Mouse (Mus musculus) C2C12 (cell line): Measurements from ENCODE around the gene Tmem82. TPM values are rescaled to one million over a fixed set of nuclear protein-coding genes. Genes with fewer than 3 reads are reported as not detected.

Experiments
- H3K27me3 ChIP-seq: one replicate; pipeline ENCODE4 v1.6.1; 2011; ENCODE audit not compliant: control insufficient read depth, insufficient read depth, insufficient read length
- H3K36me3 ChIP-seq: one replicate; pipeline ENCODE4 v1.6.1; 2011; ENCODE audit not compliant: control insufficient read depth, insufficient read depth
- H3K4me3 ChIP-seq: one replicate; pipeline ENCODE4 v1.5.1; 2011; ENCODE audit warnings: mild to moderate bottlenecking, control low read depth; ENCODE audit not compliant: poor library complexity, insufficient read depth, severe bottlenecking
- H3K79me2 ChIP-seq: one replicate; pipeline ENCODE4 v1.6.1; 2011; ENCODE audit not compliant: control insufficient read depth, insufficient read depth
- H3K79me3 ChIP-seq: one replicate; pipeline ENCODE4 v1.6.1; 2011; ENCODE audit warnings: low read depth, control low read depth
- H3ac ChIP-seq: one replicate; pipeline ENCODE3; 2011; ENCODE audit warnings: low read depth; ENCODE audit not compliant: control insufficient read depth, insufficient read length
- CEBPB ChIP-seq: IDR thresholded peaks from one replicate; pipeline ENCODE4 v1.6.1; 2011; ENCODE audit warnings: low read depth, mild to moderate bottlenecking, control low read depth, moderate library complexity
- CTCF ChIP-seq: IDR thresholded peaks from one replicate; pipeline ENCODE4 v1.5.1; 2011; ENCODE audit not compliant: control insufficient read depth, insufficient read depth, insufficient read length
- FOSL1 ChIP-seq: IDR thresholded peaks from one replicate; pipeline ENCODE4 v1.8.0; 2011; ENCODE audit warnings: mild to moderate bottlenecking, low read length; ENCODE audit not compliant: poor library complexity, insufficient read depth, severe bottlenecking
- MAX ChIP-seq: IDR thresholded peaks from one replicate; pipeline ENCODE4 v1.6.1; 2011; ENCODE audit warnings: mild to moderate bottlenecking, control low read depth
- MYOD1 ChIP-seq: IDR thresholded peaks from one replicate; pipeline ENCODE4 v1.6.1; 2011; ENCODE audit warnings: low read depth; ENCODE audit not compliant: control insufficient read depth, insufficient read length
- MYOG ChIP-seq: IDR thresholded peaks from one replicate; pipeline ENCODE4 v1.6.1; 2011; ENCODE audit not compliant: control insufficient read depth, insufficient read length; ENCODE audit errors: extremely low read depth
- USF1 ChIP-seq: IDR thresholded peaks from one replicate; pipeline ENCODE4 v1.6.1; 2011; ENCODE audit warnings: low read depth, mild to moderate bottlenecking, control low read depth, moderate library complexity
- polyA plus RNA-seq: library from polyadenylated mRNA; unstranded; fragments of >200 nt; fragmentation: generic; extraction: Trizol; gene quantifications from one replicate; pipeline ENCODE4 v1.2.1, GENCODE M21; 2012; ENCODE audit warnings: missing spikeins

The Tmem82 gene
- polyA plus RNA-seq, 1 experiment: not detected

- TF ChIP-seq MAX: no peak
- no peak for TF ChIP-seq MYOD1
- no peak for TF ChIP-seq CTCF
- no peak for TF ChIP-seq USF1
- TF ChIP-seq CEBPB: no peak
- no peak for TF ChIP-seq FOSL1
- no peak overlapping the region for H3ac ChIP-seq
- no peaks in the 10 kb centered on the region for H3K36me3 ChIP-seq
- no peak overlapping the region for H3K4me3 ChIP-seq
- no peaks in the 10 kb centered on the region for H3K27me3 ChIP-seq
- peaks cover 6% of the 10 kb centered on the region for H3K79me2 ChIP-seq
- peaks cover 2% of the 10 kb centered on the region for H3K79me3 ChIP-seq
Measured at GRCm38 (mm10) chr4:141603921-141604320, 14.5 kb downstream of the Tmem82 start.

- TF ChIP-seq CEBPB (no peak), USF1 (no peak), MYOD1 (no peak), FOSL1 (no peak), CTCF (no peak), MYOG (no peak), MAX (no peak)
- Histone ChIP-seq H3K4me3 (no peak overlapping the region), H3ac (no peak overlapping the region), H3K27me3 (no peaks in the 10 kb centered on the region), H3K79me3 (peaks cover 10% of the 10 kb centered on the region), H3K79me2 (peaks cover 18% of the 10 kb centered on the region), H3K36me3 (no peaks in the 10 kb centered on the region)
Measured at GRCm38 (mm10) chr4:141602523-141603223, 15.8 kb downstream of the Tmem82 start.

GRCm38 (mm10) chr4:141601148-141601862, 17.1 kb downstream of the Tmem82 start:
- Histone ChIP-seq H3ac (no peak overlapping the region), H3K4me3 (no peak overlapping the region), H3K79me3 (peaks cover 23% of the 10 kb centered on the region), H3K27me3 (no peaks in the 10 kb centered on the region), H3K79me2 (peaks cover 32% of the 10 kb centered on the region), H3K36me3 (no peaks in the 10 kb centered on the region)
- no peak for TF ChIP-seq FOSL1
- TF ChIP-seq USF1: no peak
- no peak for TF ChIP-seq MYOD1
- TF ChIP-seq MAX: no peak
- no peak for TF ChIP-seq CTCF
- no peak for TF ChIP-seq MYOG
- no peak for TF ChIP-seq CEBPB

GRCm38 (mm10) chr4:141600364-141600763, 18.1 kb downstream of the Tmem82 start:
- H3K4me3 ChIP-seq: no peak overlapping the region
- peaks cover 25% of the 10 kb centered on the region for H3K79me3 ChIP-seq
- peaks cover 1% of the 10 kb centered on the region for H3K36me3 ChIP-seq
- H3K27me3 ChIP-seq: no peaks in the 10 kb centered on the region
- TF ChIP-seq MYOG (no peak), CEBPB (no peak), FOSL1 (no peak), CTCF (no peak), USF1 (no peak)
- no peak overlapping the region for H3ac ChIP-seq
- H3K79me2 ChIP-seq: peaks cover 38% of the 10 kb centered on the region

- Histone ChIP-seq H3K36me3 (peaks cover 10% of the 10 kb centered on the region), H3K27me3 (no peaks in the 10 kb centered on the region), H3K79me3 (peaks cover 27% of the 10 kb centered on the region), H3K79me2 (peaks cover 40% of the 10 kb centered on the region), H3ac (peak overlapping the region; percentile 79), H3K4me3 (peak overlapping the region; percentile 72)
- TF ChIP-seq FOSL1: no peak
- no peak for TF ChIP-seq CEBPB
- no peak for TF ChIP-seq USF1
- TF ChIP-seq MAX: no peak
- TF ChIP-seq MYOG: no peak
- TF ChIP-seq CTCF: no peak
- TF ChIP-seq MYOD1: no peak
Measured at GRCm38 (mm10) chr4:141599251-141600141, 18.9 kb downstream of the Tmem82 start.
